Mouse (Mus musculus) testis, adult 2 months (tissue): ENCODE data around the gene Lamtor3.

Source experiments
- CTCF ChIP-seq: fragments of 200-500 bp; IDR thresholded peaks from 2 replicates; pipeline ENCODE4 v1.5.1; 2012; ENCODE audit warnings: low read depth, mild to moderate bottlenecking, inconsistent platforms, low read length, moderate library complexity; ENCODE audit not compliant: control insufficient read depth, insufficient read depth, insufficient replicate concordance
- POLR2A ChIP-seq: fragments of 200-500 bp; IDR thresholded peaks from 2 replicates; pipeline ENCODE4 v1.6.1; 2012; ENCODE audit warnings: low read depth, mild to moderate bottlenecking, inconsistent platforms, low read length, moderate library complexity; ENCODE audit not compliant: control insufficient read depth

- TF ChIP-seq POLR2A (no peak), CTCF (no peak)
Observed at GRCm38 (mm10) chr3:137929940-137930339, 11.6 kb downstream of the Lamtor3 start.
